Mouse (Mus musculus) G1E (cell line): ENCODE measurements around the gene Coa3. TPM values are rescaled to one million over a fixed set of nuclear protein-coding genes. Genes with fewer than 3 reads are reported as not detected.
A peak's percentile ranks its signal among the peaks of the same experiment; 100 is the strongest.

Experiments used
- ATAC-seq: 2 replicates; pipeline ENCODE4 v1.8.0; 2016; ENCODE audit warnings: mild to moderate bottlenecking; ENCODE audit not compliant: insufficient number of reproducible peaks, poor library complexity, low FRiP score, severe bottlenecking; ENCODE audit errors: extremely low read depth
- DNase-seq: peaks from one replicate; pipeline ENCODE4 v3.0.0; 2012; ENCODE audit warnings: low spot score
- H3K27me3 ChIP-seq: 2 replicates; pipeline ENCODE4 v1.6.1; 2012; ENCODE audit warnings: mild to moderate bottlenecking, low read length, inconsistent platforms; ENCODE audit not compliant: insufficient read depth
- H3K36me3 ChIP-seq: replicated peaks from 2 replicates; pipeline ENCODE3; 2012; ENCODE audit warnings: mild to moderate bottlenecking, inconsistent platforms
- H3K4me1 ChIP-seq: 2 replicates; pipeline ENCODE4 v1.6.1; 2012; ENCODE audit warnings: low read depth, low read length, inconsistent platforms, mixed read lengths; ENCODE audit not compliant: insufficient read depth
- H3K4me3 ChIP-seq: 2 replicates; pipeline ENCODE4 v1.5.1; 2012; ENCODE audit warnings: low read depth, mild to moderate bottlenecking, inconsistent platforms, low read length, moderate library complexity, mixed read lengths
- H3K9me3 ChIP-seq: replicated peaks from 2 replicates; pipeline ENCODE4 v1.6.1; 2012; ENCODE audit warnings: inconsistent platforms
- CTCF ChIP-seq: IDR thresholded peaks from 2 replicates; pipeline ENCODE4 v1.5.1; 2012; ENCODE audit warnings: low read depth, low read length, inconsistent platforms, mixed read lengths
- GATA1 ChIP-seq: IDR thresholded peaks from 2 replicates; pipeline ENCODE4 v1.6.1; 2012; ENCODE audit warnings: borderline replicate concordance, low read length, inconsistent platforms, mixed read lengths
- GATA2 ChIP-seq: IDR thresholded peaks from 2 replicates; pipeline ENCODE4 v1.6.1; 2012; ENCODE audit warnings: low read depth, low read length, inconsistent platforms, borderline replicate concordance
- POLR2AphosphoS5 ChIP-seq: IDR thresholded peaks from 2 replicates; pipeline ENCODE4 v1.6.1; 2012; ENCODE audit warnings: low read depth, low read length, inconsistent platforms; ENCODE audit not compliant: insufficient replicate concordance
- TAL1 ChIP-seq: conservative IDR thresholded peaks from 2 replicates; pipeline ENCODE4 v1.6.1; 2012; ENCODE audit warnings: low read depth, low read length, inconsistent platforms, mixed read lengths
- polyA plus RNA-seq: library from polyadenylated mRNA; stranded (reverse); fragments of >175 nt; gene quantifications from 2 replicates; pipeline ENCODE4 v1.2.3, GENCODE M21; 2012
- total RNA-seq, 2 experiments: library from RNA; stranded (forward) in 1 of 2; stranded (reverse) in 1 of 2; fragments of 200-1000 nt in 1 of 2; fragments of >200 nt in 1 of 2; fragmentation: Nextera tagmentation in 1 of 2; gene quantifications; 2 replicates each; pipeline ENCODE4 v1.2.3; 2014 to 2017

Gene Coa3
- total and polyA plus RNA-seq, 3 experiments, result 39.8 to 58.1 (median 52.6) TPM

DNA sequence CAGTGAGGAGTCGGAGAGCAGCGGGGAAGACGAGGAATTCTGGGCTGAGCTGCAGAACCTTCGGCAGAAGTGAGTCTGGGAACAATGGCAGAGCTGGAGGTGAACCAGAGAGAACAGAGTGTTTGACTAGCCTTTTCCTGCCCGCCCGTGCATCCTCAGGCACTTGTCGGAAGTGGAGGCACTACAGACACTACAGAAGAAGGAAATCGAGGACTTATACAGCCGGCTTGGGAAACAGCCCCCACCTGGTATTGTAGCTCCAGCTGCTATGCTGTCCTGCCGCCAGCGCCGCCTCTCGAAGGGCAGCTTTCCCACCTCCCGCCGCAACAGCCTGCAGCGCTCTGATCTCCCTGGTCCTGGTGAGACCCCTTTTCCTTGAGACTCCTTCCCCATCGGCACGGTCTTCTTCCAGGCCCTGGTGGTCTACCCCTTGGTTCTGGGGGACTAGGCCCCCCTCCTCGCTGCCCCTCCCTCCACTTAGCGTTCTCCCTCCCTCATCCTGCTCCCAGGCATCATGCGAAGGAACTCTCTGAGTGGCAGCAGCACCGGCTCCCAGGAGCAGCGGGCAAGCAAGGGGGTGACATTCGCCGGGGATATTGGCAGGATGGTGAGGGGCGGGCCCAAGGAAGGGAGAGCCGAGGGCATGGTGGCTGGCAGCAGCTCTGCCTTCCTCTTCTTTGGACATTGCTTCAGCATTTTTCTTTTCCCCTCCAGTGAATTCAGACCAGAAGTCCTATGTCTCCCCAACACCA is 2.4 kb downstream of the Coa3 start:
- TF ChIP-seq POLR2AphosphoS5 (no peak), GATA2 (no peak), GATA1 (no peak), CTCF (no peak), TAL1 (no peak)
- H3K9me3 ChIP-seq, result no peaks in the 10 kb centered on the region
- H3K4me1 ChIP-seq, result peaks cover 57% of the 10 kb centered on the region
- H3K27me3 ChIP-seq, result no peaks in the 10 kb centered on the region
- H3K4me3 ChIP-seq, result peak overlapping the region; percentile 91; the same call in 1 of the 2 replicates
- peaks cover 62% of the 10 kb centered on the region for H3K36me3 ChIP-seq
- no peak for ATAC-seq
- DNase-seq, result no peak

DNA sequence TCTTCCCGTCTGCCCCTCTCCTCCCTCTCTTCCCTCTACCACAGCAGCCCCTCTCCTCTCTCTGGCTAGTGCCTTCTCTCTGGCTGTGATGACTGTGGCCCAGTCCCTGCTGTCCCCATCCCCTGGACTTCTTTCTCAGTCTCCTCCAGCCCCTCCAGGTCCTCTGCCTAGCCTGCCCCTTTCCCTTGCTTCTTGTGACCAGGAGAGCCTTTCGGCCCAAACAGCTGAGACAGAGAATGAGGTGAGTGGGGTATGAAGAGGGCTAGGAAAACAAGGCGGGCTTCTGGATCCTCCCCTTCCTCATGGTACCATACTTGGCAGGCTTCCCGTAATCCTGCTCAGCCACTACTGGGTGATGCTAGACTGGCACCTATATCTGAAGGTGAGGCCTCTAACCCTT is 3.6 kb downstream of the Coa3 start:
- TF ChIP-seq CTCF (no peak), GATA2 (no peak), GATA1 (no peak), POLR2AphosphoS5 (no peak), TAL1 (no peak)
- no peaks in the 10 kb centered on the region for H3K9me3 ChIP-seq
- ATAC-seq, result no peak
- DNase-seq, result no peak
- H3K4me3 ChIP-seq, result no peak overlapping the region
- peaks cover 62% of the 10 kb centered on the region for H3K4me1 ChIP-seq
- H3K27me3 ChIP-seq, result no peaks in the 10 kb centered on the region
- peaks cover 73% of the 10 kb centered on the region for H3K36me3 ChIP-seq

DNA sequence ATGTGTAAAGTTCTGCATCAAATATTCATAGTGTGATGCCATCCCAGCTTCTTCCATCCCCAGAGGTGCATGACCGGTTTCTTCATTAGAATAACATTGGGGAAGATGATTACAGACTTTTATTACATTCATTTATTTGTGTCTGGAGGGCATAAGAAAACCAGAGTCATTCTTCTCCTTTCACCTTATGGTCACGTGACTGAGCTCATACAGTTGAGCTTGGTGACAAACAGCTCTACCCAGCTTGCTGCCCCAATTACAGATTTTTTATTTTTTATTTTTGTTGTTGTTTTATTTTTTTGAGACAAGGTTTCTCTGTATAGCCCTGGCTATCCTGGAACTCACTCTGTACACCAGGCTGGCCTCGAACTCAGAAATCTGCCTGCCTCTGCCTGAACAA is 6.5 kb downstream of the Coa3 start:
- ATAC-seq, result no peak
- TF ChIP-seq GATA1 (no peak), CTCF (no peak), TAL1 (no peak), POLR2AphosphoS5 (no peak), GATA2 (no peak)

DNA sequence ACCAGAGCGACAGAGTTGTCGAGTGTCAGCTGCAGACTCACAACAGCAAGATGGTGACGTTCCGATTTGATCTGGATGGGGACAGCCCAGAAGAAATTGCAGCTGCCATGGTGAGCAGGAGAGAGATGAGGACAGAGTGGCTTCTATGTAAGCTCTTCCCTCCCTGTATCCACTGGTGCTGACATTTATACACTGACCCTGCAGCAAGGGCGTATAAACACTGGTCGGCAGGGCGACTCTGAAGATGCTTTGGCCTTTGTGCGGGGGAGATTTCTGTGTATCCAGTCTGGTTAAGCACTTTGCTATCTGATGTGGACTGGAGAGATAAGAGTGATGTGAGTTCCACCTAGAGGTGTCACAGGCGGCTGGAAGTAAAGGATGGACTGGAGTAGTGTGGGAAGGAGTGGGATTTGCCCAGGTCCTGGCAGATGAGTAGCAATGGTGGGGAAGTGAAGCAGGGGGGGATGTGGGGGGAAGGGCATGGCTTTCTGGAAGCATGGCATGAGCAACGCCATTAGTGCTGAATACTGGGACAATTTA is 9.3 kb downstream of the Coa3 start:
- peak; percentile 15; the same call in 1 of the 2 replicates for TF ChIP-seq TAL1
- no peak for TF ChIP-seq GATA2
- TF ChIP-seq GATA1, result no peak
- no peak for TF ChIP-seq CTCF
- no peak for TF ChIP-seq POLR2AphosphoS5
- ATAC-seq, result no peak

More for the DNA sequence above, 6.5 kb downstream of the Coa3 start:
- DNase-seq, result no peak
- H3K4me3 ChIP-seq, result no peak overlapping the region
- H3K36me3 ChIP-seq, result peaks cover 91% of the 10 kb centered on the region
- H3K27me3 ChIP-seq, result no peaks in the 10 kb centered on the region
- H3K9me3 ChIP-seq, result no peaks in the 10 kb centered on the region
- peaks cover 65% of the 10 kb centered on the region for H3K4me1 ChIP-seq

DNA sequence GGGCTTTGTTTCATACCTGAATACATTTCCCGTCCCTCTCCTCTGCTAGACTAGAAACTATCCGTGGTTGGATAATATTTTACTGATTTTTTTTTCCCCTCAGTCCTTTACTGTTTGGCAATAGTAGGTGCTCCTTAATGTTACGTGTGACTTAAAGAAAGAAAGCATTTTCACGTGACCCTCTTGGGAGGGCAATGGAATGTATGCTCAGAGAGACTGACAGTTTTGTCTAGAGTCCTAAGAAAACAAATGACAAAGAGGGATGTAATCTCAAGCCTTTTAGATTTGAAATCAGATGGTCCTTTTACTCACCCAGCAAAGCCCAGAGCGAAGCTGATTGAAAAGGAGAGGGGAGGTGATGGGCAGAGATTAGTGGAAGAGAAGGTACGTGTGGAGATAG is 13.0 kb downstream of the Coa3 start:
- Histone ChIP-seq H3K27me3 (no peaks in the 10 kb centered on the region), H3K9me3 (no peaks in the 10 kb centered on the region), H3K4me1 (peaks cover 59% of the 10 kb centered on the region), H3K4me3 (no peak overlapping the region), H3K36me3 (peaks cover 74% of the 10 kb centered on the region)
- DNase-seq (no peak), ATAC-seq (no peak)
- TF ChIP-seq GATA1 (no peak), GATA2 (no peak), CTCF (no peak), POLR2AphosphoS5 (no peak), TAL1 (no peak)

More for the DNA sequence above, 9.3 kb downstream of the Coa3 start:
- H3K9me3 ChIP-seq, result no peaks in the 10 kb centered on the region
- H3K27me3 ChIP-seq, result no peaks in the 10 kb centered on the region
- no peak for DNase-seq
- peaks cover 43% of the 10 kb centered on the region for H3K4me1 ChIP-seq
- H3K36me3 ChIP-seq, result peaks cover 88% of the 10 kb centered on the region
- H3K4me3 ChIP-seq, result peak overlapping the region; percentile 3; the same call in 1 of the 2 replicates

DNA sequence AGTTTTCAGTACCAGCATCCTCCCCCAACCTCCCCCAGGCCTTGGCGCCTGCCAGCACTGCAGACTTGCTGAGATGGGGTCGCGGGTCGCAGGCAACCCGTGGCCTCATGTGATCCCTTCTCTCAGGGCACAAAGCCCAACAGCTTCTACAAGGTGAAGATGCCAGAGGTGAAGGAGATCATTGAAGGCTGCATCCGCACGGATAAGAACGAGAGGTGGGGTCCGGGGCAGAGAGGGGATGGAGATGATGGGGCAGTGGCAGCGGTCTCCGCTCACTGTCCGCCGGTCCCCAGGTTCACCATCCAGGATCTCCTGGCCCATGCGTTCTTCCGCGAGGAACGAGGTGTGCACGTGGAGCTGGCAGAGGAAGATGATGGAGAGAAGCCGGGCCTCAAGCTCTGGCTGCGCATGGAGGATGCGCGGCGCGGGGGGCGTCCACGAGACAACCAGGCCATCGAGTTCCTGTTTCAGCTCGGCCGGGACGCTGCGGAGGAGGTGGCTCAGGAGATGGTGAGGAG is 13.9 kb downstream of the Coa3 start:
- no peaks in the 10 kb centered on the region for H3K27me3 ChIP-seq
- TF ChIP-seq POLR2AphosphoS5, result no peak
- no peak for TF ChIP-seq GATA2
- no peak for TF ChIP-seq GATA1
- no peak for TF ChIP-seq CTCF
- TF ChIP-seq TAL1, result no peak

More for the DNA sequence above, 13.9 kb downstream of the Coa3 start:
- peaks cover 67% of the 10 kb centered on the region for H3K36me3 ChIP-seq
- no peak overlapping the region for H3K4me3 ChIP-seq
- H3K4me1 ChIP-seq, result peaks cover 60% of the 10 kb centered on the region
- no peak for ATAC-seq
- no peaks in the 10 kb centered on the region for H3K9me3 ChIP-seq
- no peak for DNase-seq
